Mouse (Mus musculus): Measurements from ENCODE around the gene Ski. TPM values are rescaled to one million over a fixed set of nuclear protein-coding genes. Genes with fewer than 3 reads are reported as not detected.
A peak's percentile ranks its signal among the peaks of the same experiment; 100 is the strongest.

Gene Ski
- total and polyA plus RNA-seq, 3 experiments, result 59.7 to 103 (median 63.8) TPM

DNA sequence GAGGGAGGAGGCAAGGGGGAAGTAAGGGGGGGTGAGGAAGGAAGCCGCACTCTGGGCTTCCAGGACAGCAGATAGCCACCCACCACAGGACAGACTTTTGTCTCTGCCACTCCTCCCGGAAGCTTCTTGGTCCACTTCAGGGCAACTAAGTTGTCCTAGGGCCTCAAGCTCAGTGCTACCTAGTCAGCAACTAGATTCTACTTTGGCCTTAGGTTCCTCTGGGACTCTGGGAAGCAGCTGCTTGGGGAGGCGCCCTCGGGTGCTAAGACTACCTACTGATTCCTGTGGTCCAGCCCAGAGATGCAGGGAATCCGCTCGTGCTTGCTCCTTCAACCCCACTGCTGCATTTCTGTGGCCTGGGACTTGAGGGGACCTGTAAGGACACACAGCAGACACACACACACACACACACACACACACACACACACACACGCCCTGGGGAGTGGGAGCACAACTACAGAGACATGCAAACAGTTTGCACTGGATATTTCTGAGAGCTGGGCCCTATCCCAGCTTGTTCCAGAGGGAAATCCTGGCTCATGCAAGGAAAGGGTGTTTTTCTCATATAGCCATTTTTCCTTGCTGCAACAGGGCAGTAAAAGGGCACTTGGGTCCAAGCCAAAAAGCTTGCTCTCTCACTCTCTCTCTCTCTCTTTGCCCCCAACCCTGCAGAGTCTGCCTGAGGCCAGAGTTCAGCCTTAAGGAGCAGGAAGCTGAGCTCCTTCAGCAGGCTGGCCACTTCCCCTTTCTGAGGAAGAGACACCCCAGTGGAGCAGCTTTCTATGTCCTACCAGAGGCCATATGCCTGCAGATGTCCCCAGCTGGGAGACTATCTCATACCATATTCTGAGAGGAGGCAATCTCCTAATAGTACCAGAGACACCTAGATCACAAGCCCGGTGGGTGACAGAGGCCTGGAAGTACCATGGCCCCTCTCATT lies 12.2 kb upstream of the Ski start:
- no peak for DNase-seq

DNA sequence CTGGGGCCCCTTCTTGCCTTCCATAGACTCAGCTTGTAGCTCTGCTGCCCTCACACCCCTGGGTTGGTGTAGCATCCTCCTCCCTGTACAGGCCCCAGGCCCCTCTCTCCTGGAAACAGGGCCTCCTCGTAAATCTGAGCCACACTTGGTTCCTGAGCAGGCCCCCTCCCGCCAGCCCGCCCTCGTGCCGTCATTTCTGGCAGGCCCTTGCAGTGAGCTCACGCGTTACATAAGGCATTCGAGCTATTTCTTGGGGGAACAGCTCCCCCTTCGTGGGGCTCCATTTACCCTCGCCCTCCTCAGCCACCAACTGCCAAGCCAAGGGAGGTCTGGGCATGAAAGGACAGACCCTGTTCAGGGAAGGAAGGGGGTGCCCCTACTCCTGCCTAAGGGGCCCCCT lies 11.5 kb upstream of the Ski start:
- DNase-seq, result peak; percentile 80

GRCm38 (mm10) chr4:155228461-155228860 lies 6.1 kb upstream of the Ski start:
- no peak for DNase-seq

GRCm38 (mm10) chr4:155227986-155228385 lies 5.6 kb upstream of the Ski start:
- no peak for DNase-seq

DNA sequence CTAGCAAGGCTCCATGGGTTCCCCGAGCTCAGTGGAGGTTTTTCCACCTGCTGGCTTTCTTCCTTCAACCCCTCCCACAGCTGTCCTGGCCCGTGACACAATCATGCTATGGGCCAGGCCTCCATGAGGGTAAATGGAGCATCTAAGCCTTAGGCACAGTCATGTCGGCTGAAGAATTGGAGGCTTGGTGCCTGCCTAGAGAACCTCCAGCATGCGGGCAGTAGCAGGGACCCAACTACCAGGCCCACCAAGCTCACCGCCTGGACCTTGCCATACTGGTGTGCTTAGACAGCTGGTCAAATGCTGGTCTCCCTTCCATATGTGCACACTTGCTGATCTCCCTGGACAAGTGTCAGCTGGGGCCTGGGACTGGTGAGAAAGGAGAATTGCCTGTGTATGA lies 3.5 kb upstream of the Ski start:
- no peak for DNase-seq

DNA sequence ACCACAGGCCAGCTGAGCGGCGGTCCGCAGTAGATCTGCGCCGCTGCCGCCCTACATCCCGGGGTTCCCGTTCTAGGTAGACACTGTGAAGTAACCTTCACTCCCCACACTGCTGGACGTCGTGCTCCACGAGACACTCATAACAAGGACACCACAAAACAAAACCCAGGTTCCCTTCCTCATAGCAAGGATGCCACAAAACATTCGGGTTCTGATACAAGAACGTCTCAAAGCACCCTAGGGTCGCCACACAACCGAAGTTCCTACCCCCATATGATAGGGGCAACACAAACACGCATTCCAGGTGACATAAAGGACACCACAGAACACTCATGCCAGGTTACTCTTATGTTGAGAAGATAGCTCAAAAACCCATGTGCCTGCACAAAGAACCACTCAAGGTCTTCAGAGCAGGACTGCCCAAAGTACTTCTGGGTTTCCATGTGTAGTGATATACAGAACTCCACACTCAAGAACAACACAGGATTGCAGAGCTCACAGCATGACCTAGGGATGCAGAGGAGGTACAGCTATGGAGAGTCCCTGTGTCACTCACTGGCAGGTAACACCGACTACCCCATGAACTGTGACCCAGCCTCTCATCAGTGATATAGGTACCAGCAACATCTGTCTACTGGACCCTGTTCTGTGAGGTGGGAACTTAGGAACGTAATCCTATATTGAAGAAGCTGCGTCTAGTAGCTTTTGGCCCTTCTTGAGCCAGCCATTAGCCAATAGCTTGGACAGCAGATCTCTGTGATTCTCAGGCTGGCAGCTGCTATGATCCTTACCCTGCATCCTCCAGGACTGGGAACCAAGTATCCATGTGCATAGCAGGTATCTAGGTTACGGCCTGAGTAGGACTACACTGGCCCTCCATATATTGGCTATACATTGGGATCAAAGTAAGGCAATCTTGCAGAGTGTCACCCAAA lies 1.5 kb upstream of the Ski start:
- no peak for DNase-seq

DNA sequence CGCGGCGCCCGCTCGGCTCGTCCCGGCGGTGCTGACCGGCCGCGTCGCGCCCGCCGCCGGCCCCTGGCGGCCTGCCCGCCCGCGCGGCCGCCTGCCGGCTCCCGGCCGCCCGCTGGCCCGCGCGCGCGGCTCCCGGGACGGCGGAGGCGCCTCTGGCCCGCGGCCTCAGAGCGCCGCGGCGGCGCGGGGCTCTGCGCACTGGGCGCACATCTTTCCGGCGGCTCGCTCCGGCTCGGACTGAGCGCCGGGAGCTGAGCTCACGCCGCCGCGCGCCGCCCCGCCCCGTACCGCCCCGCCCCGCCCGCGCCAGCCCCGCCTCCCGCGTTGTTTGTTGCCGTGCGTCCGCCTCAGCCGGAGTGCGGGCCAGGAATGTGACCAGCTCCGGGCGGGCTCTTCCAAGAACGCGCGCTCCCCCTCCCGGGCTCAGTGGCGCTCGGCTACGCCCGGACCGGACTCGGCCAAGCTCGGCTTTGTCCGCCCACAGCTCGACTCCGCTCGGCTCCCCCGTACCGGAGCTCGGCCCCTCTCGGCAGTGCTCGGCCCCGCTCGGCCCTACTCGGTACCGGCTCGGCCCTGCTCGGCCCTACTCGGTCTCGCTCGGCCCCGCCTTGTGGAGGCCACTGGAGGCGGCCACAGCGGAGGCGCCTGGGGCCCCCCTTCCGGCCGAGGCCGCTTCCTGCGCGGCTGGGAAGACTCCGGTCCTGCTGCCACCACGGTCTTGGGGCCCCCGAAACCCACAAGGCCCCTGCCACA lies 625 bp upstream of the Ski start:
- peak; percentile 99 for DNase-seq

GRCm38 (mm10) chr4:155221599-155222551 lies 517 bp downstream of the Ski start:
- peak; percentile 88 for DNase-seq

DNA sequence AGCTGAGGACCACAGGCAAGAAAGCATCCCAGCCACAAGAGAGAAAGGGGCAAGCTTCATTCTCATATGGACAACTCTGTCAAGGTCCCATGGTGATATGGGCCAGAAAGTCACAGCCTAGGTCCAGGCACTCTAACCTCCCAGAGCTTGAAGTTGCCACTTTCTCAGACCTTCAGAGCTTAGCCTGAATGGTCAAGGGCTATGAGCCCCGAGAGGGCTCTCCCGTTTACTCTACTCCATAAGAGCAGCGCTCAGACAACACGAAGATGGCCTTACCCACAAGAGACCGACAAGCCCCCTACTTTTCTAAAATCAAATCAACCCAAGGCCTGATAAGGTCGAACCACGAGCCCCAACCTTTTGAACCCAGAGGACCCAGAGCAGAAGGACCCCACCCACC lies 1.3 kb downstream of the Ski start:
- peak; percentile 25 for DNase-seq

- peak; percentile 61 for DNase-seq
Measured at GRCm38 (mm10) chr4:155220213-155221100, 1.9 kb downstream of the Ski start.

DNA sequence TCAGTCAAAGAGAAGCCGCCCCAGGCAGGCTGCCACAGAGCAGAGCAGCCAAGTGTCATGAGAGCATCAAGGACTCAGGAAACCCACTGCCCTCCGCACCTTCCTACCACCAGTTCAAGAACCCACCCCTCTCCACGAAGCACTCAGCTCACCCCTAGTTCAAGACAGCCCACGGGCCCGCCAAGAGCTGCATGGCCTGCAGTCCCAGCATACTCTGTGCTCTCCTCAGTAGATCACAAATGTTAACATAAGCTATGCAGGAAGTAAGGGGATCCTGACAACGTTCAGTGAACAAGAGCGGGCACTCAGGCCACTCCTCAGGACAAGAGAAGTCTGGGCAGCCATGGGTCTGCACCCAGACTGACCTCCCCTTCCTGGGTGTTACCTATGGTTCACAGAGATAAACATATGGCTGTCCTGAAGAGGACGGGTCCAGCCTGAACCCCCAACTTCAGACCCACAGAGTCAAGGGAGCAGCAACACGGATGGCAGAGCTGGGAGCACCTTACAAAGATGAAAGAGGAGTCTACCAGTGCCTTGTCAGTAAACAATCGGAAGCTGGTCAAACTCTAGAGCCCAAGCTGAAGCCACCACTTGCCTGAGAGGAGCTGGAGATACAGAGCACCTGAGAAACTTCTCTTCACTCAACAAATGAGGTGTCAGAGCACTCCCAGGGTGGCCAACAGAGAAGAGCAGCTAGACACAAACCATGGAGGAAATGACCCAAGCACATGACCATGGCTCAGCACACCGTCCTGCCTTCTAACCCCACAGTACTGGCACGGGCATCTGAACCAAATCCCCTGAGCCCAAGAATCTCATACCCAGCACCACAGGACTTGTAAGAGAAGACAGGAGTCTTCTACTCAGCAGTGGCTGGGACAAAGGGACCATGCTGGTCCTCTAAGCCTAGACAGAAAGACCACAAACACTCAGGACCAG lies 2.9 kb downstream of the Ski start:
- no peak for DNase-seq

DNA sequence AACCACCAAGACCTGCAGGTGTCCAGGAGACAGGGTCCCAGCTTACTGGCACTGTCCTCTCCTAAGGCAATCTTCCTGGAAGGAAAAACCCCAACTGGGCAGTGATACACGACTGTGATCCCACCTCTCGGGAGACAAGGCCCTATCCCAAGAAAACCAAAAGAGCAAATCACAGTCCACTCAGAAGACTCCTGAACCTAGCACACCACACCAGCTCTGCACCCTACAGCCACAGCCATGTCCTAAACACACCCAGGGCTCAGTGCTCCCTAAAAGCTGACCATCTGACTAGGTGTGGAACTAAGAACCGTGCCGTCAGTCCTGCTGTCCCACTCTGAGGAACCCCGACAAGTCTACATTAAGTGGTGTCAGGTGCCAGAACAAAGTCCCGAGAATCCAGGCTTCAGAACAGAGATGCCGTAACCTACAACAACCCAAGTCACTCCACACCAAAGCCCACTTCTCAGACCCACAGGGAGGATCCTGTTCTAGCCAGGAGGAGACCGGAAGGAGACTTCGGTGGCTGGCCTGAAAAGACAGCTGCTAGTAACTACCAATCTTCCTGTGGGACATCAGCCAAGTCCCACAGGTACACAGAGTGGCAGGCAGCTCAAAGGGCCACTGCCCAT lies 4.2 kb downstream of the Ski start:
- no peak for DNase-seq

DNA sequence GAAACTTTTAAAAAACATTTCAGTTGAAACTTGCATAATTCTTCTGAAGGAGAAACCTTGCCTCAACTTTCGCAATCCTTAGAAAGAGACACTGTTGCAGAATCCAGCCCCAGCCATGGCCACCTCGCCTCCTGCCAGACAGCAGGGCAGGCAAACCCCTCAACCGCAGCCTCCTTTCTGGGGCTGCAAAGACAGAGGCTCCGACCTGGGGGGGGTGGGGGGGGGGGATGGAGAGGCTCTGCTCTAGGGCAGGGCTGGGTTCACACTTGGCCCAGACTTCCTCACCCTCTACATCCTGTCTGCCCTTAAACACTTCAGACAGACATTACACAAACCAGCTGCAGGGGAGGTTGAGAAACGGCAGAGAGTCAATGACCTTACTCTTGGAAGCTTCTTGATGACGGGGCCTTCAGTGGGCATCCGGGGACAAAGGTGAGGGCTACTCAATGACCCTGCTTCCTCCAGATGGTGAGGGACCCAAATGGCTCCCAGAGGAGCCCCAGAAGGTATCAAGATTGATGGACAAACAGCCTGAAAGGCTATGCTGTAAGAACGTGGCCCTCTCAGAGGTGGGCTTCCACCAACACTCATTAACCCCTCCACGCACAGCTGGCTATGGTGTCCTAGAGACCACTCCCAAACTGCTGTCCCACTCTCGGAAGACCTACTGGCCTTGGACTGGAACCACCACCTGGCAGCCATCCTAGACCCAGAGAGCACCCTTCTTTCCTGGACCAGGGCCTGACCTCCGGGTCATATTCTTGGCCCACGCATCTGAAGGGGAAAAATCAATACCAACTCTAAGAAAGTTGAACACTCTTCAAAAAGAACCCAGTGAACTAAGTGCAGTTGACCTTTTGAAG lies 4.9 kb downstream of the Ski start:
- peak; percentile 77 for DNase-seq

GRCm38 (mm10) chr4:155215773-155216630 lies 6.4 kb downstream of the Ski start:
- peak; percentile 77 for DNase-seq

GRCm38 (mm10) chr4:155215203-155215602 lies 7.2 kb downstream of the Ski start:
- no peak for DNase-seq

GRCm38 (mm10) chr4:155214793-155215192 lies 7.6 kb downstream of the Ski start:
- no peak for DNase-seq

Data from adrenal gland, adult 2 months (tissue).